Mouse (Mus musculus): ENCODE data around the gene Adcyap1r1.

DNA sequence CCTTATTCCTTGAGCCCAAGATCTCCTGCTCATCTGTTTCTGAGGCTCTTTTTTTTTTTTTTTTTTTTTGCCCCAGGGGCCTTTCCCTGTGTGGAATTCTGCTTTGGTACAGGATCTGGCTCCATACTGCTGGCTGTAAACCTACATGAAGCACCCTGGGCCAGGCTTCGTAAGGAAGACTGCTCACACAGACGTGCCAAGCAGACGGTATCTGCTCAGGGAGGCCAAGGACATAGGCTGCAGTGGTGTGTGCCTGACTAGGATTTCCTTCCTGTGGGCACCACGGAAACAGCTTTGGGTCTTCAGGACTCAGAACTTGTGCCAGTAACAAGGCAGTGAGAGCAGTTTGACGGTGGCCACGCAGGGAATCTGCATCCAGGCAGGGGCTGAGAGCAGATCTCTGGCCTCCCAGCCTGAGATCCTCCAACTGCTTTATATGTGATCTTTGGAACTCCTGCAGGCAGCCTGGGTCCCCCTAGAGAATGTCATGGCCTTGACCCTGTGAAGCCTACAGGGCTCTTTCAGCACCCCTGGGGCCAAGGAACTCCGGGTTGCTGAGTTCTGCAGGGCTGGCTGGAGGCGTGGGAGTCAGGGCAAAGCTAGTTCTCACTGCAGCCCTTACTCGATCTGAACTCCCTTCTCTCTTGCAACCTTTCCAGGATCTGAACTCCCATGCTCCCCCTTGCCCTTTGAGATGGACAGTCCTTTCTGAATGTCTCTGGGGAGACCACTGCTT is 49.6 kb upstream of the Adcyap1r1 start:
- no peak for TF ChIP-seq TAL1 (IDR thresholded peaks at IDR 0.05; ENCODE audit: low read length)
- TF ChIP-seq GATA1 (IDR thresholded peaks at IDR 0.05; ENCODE audit: low read length) = no peak
